Mouse (Mus musculus): ENCODE measurements at regions not wholly inside any gene's neighbourhood (a gene's known extent, or its start where the extent isn't known, plus 50 kb on each side); places are given as distances from the start of the nearest gene placed in this dataset.

DNA sequence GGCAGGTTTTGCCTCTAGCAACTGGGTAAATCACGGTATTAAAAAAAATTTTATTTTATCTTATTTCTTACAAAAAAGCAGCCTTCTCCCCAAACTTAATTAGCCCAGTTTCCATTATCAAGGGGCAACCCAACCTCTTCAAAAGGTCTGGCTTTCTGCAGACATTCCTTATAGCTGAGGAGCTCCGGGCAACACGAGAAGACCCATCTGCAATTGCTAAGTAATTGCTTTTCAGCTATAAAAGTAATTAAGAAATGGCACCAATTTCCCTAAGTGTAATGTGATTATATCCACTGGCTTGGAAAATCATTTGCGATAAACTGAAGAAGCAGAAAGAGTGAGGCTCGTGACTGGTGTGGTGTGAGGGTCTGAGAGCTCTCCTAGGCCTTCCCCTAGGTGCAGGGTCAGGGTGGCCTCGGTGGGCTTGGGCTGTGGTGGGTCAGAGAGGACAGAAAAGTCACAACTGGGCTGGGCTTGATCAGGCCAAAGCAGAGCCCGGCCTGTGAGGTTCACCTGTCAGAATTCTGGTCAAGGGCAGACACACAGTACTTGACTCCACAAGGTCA, 65.5 kb upstream of the Stx18 start:
- TF ChIP-seq POLR2A (IDR thresholded peaks at IDR 0.05; ENCODE audit: borderline replicate concordance, insufficient read depth, low read length) (no peak), CTCF (IDR thresholded peaks at IDR 0.05; ENCODE audit: borderline replicate concordance, insufficient read depth, low read depth, low read length) (no peak)
